Mouse (Mus musculus): ENCODE measurements around the gene Vcam1.

Gene Vcam1

DNA sequence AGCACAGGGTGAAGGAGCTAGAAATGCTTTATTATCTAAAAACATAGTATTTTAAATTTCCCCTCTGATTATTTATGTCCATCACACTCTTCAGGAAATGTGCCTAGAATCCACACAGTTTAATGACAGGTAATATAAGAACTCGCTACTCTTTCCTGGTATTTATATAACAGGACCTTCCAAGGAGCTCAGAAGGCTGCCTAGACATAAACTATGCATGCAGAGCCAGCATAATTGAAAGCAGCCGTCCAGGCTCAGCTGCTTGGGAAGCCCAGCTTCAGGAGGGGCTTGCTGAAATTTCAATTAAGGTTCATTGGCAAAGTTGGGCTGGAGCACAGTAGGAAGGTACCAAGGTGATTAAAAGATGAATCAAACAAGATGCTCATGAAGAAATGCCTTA, 2.2 kb downstream of the Vcam1 start:
- in situ Hi-C loops (cut with MboI, MseI), result no loop called here

DNA sequence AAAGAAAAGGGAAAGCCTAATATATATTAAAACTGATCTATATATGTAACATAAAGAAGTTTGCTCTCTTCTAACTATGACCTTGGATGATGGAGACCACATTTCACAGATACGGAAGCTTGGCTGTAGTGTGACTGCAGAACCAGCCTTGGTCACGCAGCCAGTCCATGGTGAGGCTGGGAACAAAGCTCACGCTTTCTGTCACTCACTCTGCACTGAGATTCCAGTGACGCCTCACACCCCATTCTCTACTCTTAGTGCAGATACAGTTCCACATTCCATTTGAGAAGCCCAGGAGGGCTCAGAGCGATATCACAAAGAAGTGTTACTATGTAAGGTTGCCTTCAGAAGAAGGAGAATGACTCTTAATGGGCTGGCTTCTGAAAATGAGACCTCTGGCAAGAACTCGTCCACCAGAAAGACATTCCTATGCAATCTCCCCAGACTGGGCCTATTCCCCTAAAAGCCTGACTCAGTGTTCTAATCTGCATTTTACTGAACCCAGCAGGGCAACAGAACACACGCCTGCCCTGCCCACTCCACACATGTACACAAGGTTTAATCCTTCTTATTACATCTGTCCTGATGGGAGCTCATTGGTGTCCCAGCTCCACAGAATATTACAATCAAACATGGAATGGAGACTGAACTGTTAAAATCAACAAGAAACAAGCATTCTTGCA, 2.8 kb downstream of the Vcam1 start:
- in situ Hi-C loops (cut with MboI, MseI), result no loop called here

DNA sequence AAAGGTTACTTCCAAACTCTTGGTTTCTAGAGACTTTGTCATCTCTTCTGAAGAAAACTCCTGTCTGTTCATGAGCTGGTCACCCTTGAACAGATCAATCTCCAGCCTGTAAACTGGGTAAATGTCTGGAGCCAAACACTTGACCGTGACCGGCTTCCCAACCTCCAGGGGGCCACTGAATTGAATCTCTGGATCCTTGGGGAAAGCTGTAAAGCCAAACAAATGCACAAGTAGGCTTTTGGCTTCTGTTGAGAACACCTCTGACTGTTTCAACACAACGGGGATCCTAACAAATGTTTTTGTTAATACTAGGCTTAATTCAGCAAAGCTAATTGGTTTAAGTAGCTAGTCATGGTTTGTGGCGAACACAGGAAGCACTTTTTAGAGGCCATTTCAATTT, 3.4 kb downstream of the Vcam1 start:
- in situ Hi-C loops (cut with MboI, MseI), result no loop called here

DNA sequence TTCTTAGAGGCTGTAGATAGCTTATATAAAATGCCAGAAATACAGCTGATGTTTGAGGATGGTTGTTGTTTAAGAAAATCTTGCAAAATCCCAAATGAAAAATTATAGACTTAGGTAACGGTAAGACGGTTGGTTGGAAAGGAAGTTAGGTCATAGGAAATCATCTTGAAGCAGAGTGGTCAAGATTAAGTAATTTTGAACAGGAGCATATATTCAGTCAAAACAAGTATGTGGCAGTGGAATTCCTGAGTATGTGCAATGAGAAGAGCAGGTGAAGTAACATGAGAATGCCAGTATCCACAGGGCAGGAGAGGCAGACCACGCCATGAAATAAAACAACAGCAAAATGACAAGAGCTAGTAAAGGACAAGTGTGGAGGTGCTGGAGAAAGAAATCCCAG, 5.7 kb downstream of the Vcam1 start:
- in situ Hi-C loops (cut with MboI, MseI), result no loop called here

DNA sequence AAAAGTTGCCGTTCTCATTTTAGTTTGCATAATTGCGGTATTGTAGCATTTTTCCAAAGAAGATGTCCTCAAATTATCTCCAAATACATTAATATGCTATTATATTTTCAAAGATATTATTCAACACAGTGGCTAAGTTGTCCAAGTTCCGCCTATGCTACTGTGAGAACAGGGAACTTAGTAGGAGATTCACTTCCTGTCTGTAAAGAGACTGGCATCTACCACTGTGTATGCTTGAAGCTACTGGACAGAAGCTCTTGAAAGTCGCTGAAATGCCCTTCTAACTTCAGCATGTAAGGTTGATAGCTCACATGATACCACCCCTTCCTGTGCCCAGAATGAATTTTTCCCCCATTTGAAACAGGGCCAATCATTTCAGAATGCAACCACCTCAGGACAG, 6.8 kb downstream of the Vcam1 start:
- in situ Hi-C loops (cut with MboI, MseI), result no loop called here

DNA sequence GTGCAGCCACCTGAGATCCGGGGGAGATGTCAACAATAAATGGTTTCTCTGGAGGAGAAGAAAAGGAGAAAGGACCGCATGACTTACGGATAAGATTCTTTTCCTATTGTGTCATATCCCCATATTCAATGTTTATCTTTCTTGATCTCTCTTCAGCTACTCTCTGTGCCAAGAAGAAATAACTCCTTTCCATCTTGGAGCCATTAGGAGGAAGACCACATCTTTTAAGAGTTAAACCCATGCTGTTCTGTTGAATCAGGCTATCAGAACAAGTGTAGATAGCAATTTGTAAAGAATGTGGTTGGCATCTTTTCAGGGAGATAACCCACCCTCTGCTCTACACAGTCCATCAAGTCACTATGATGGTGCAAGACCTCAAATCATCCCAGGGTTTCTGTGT, 8.5 kb downstream of the Vcam1 start:
- in situ Hi-C loops (cut with MboI, MseI), result no loop called here

DNA sequence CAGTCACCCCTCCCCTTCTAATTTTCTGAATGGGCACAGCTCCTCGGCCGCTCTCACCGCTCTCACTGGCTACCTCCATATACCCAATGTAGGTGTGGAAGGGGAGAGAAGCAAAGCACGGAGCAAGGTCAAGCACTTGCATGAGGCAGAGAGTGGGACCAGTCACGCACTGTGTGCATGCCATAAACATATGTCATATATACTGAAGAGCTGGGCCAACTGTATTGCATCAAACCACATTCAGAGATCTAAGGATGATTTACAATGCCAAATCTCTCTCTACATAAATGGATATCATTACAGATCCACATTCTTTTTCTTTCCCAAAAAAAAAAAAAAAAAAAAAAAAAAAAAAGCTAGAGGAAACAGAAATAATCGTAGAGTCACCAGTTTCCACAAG, 9.1 kb downstream of the Vcam1 start:
- in situ Hi-C loops (cut with MboI, MseI), result no loop called here

DNA sequence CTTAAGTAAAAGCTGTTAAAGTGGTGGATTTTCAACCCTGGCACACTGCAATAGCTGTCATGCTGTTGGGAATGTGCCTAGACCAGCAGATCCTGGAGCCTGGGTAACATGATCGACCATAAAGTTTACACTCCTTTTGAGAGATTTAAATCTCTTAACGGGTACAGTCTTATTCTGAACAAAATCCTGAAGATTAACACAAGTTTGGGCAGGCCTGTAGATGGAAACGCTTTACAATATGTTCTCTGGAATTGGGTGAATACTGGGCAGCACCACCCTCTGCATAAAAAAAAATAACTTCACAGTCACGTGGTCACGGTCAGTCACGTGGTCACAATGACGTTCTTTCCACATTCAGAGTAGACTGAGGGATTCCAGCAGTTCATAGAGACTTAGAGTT, 10.3 kb downstream of the Vcam1 start:
- in situ Hi-C loops (cut with MboI, MseI), result no loop called here

DNA sequence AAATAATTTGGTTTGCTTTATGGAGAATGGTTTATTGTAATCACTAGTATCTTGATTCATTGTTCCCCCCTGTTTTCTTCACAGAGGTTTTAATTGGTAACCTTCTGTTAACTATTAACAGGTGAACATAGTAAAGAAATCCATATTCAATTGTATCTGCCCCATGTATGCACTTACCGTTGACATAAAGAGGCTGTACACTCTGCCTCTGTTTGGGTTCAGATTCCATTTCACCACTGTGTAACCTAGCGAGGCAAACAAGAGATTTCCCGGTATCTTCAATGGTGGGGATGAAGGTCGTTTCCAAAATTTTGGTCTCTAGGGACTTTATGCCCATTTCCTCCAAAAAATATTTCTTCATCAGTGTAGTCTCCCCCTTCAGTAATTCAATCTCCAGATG, 12.4 kb downstream of the Vcam1 start:
- in situ Hi-C loops (cut with MboI, MseI), result no loop called here

DNA sequence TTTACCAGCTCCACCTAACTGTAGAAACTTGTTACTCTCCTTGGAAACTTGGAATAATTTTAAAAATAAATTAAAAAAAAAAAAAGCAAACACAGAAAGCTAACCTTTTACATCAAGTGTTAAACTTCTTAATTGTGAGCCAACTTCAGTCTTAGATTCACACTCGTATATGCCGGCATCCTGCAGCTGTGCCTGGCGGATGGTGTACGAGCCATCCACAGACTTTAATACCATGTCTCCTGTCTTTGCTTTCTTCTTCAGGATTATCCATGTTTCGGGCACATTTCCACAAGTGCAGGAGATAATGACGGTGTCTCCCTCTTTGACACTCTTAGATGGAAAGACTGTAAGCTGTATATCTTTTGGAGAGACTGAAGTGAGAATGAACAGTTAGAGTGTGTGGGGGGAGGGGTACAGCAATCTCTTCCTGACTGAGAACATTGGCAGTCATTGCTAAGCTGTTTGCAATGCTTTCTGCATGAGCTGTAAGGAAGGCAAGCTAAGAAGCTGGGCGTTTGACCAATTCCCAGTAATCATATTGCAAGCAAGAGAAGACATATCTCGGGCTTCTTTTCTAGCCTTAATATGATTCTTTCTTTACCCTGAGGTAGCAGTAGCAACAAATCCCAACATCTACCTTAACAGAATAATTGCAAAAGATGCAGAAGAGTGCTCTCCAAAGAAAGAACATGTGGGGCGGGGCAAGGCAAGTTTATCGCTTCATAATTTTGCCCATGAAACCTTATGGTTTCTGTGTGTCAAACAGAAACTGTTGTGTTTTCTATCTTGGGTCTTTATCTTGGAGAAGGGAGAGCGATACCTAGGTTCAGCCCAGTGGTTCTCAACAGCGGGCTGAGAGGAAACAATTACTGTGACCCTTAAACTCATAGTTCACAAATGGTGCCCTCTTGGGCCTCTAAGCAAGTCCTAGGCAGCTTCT, 15.0 kb downstream of the Vcam1 start:
- in situ Hi-C loops (cut with MboI, MseI), result no loop called here

DNA sequence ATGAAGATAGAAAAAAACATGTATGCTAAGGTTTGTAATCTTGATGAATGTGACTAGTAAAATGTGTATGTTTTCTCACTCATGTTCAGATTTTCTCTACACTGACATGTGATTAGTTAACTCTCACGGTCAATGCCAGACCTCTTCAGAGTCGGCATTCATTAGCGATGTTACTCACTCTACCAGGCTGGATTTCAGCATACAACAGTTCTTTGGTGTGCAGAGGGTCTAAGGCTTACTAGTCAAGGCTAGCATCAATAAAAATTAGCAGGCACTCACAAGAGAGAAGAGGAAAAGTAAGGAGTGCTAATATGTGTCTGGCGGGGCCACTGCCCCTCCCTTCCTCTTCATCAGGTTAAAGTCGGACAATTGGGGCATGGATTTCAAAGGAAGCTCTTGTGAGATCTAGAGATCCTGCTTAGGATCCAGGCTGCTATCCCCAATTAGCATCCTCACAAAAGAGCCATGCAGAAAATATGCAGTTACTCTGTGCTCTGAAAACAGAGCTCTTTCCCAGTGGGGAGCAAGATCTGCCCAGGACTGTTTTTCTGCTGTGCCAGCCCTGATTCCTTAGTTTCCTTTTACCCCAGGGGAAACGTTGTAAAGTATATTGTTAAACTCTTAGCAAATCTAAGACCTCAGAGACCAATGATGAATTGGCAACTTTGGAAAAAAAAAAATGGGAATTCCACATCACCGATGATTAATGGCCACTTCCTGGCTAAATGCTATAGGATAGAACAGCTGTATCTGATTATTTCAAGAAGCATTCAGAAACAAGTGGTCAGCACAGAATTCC, 15.8 kb downstream of the Vcam1 start:
- in situ Hi-C loops (cut with MboI, MseI), result no loop called here

DNA sequence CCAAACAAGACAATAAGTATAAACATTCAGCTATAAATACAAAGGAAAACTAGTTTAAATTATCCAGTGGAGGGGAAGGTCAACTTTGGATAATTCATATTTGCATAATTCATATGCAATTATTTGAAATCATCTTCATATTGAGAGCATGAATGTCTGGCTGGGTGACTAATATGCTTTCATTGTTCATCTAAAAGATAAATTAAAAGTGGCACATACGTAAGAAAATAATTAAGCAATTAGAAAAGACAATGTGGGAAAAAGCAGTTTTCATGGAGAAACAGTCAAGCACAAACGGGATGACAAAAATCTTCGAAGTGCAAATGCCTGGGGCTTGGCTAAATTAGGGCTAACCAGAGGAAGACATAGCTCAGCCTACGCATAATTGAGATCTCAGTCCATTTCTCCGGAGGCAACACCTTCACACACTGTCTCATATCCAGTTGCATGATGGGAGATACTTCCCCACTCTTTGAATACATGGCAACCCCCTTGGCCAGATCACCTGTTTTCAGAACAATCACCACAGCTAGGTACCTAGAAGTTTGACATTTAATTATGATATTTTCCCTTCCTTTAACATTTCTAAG, 16.6 kb downstream of the Vcam1 start:
- in situ Hi-C loops (cut with MboI, MseI), result no loop called here

DNA sequence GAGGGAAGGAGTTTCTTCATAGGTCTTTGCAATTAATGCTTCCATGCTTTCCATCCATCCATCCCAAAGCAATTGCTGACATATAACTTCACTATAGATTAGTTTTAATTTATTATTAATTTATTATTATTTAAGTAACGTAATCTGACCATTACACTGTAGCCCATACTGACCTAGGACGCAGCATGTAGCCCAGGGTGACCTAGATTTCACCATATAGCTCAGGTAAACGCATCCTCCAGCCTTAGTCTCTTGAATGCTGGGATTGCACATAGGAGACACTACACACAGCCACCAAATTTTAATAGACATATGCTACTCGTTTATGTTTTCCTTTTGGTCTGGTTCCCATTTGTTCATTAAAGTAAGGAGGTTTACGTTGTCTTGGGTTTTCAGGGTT, 23.8 kb downstream of the Vcam1 start:
- in situ Hi-C loops (cut with MboI, MseI), result no loop called here

DNA sequence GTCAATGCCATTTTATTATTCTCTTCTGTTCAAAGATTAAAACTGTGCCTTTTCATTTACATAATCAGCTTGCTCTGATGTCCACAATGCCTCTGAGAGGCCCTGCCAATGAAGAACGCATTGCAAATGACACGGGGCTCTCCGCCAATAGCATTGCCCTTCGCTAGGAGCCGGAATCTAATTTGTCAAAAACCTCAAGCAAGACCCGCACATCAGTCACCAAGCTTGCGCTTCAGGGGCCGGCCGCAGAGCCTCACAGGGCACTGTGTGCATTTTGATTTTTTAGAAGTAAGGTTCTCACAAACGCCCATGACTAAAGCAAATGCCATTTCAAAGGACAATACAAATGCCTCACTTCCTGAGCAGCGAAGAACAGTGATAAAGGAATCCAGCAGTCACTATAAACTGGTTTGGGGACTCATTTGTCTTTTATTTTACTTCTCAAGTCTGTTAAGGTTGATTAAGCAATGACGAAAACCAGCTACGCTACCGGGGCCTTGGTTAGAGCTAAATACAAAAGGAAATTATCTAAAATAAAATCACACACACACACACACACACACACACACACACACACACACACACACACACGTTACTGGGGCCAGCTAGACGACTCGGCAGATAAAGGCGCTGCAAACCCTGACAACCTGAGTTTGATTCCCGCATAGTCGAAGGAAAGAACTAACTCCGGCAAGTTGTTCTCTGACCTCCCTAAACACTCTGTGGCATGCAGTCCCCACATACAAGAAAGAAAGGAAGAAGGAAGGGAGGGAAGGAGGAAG, 24.4 kb downstream of the Vcam1 start:
- in situ Hi-C loops (cut with MboI, MseI), result no loop called here

DNA sequence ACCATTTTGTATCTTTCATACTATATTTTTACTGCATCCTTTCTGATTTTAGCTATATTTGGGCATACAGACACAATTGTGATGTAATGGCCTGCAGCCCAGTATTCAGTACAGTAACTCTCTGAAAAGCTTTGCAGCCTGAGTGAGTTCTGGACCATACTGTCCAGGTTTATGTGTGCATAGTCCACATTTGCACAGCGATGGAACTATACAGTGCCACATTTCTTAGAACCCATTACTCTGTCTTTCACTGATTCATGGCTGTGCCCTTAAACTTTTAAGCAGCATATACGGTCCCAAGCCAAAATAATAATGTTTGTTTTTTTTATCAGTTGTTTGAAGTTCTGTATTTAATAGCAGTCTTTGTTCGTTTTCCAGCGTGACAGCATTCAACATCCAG, 25.2 kb downstream of the Vcam1 start:
- in situ Hi-C loops (cut with MboI, MseI), result no loop called here

DNA sequence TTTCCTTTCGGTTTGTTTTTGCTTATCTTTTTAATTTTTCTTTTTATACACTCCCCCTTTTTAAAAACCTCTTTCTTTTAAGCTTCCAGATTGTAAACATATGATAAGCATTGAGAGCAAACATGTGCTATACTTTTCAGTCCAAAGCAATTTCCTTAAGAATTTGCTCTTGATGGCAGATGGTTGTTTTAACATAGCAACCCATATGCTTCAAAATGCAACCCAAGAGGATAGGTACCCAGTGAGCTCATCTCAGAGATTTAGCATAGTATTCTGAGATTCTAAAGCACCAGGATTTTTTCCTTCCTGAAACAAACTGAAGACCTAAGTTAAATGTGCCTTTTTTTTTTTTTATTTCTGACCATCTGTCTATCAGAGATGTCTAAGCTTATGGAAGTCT, 28.6 kb downstream of the Vcam1 start:
- in situ Hi-C loops (cut with MboI, MseI), result no loop called here

DNA sequence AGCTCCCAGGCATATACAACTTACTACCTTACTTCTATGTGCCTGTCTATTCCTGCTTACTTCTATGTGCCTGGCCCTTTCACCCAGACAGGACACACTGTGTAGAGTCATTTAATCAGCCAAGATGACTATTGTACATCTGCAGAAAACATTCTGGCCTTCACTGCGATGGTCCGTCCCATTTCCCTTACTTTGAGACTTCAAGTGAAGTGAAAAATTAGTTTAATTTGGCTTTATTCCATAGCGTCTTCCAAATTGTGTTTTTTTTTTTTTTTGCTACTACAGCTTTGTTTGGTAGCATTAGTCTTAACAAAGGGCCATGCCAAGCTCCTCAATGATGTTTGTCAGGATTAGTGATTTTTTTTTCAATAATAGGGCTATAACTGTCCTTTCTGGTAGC, 33.6 kb downstream of the Vcam1 start:
- in situ Hi-C loops (cut with MboI, MseI), result no loop called here

DNA sequence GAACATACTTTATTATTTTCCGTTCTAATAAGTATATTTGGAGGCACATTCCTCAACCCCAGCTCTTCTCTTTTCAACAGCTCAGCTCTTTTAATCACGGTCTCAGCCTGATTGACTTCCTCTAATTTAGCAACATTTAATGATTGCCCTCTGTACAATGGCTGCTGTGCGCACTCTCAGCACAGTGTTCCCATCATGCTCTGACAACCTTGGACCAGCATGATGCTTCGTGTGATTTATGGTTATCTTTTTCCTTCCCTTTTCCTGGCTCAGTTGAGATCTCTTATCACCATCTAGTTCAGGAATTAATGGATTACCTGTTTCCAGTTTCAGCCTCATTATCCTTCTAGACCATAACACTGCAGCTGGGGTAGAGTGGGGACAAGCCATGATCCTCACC, 34.2 kb downstream of the Vcam1 start:
- in situ Hi-C loops (cut with MboI, MseI), result no loop called here

DNA sequence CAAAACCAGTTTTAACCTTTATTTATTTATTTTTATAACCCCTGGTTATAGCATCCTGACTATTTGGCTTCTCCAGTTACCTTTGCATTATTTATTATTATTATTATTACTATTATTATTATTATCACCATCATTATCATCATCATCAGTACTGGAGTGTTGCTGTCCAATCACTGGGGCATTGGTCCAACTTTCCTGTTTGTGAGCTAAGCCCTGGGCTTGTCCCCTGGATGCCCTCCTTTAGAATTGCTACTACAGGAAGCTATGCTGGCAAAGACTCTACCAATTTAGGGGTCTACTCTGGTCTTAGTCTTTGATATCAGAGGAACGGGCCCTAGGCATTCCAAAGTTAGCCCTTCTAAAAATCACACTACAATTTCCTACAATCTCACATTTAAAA, 34.6 kb downstream of the Vcam1 start:
- in situ Hi-C loops (cut with MboI, MseI), result no loop called here

DNA sequence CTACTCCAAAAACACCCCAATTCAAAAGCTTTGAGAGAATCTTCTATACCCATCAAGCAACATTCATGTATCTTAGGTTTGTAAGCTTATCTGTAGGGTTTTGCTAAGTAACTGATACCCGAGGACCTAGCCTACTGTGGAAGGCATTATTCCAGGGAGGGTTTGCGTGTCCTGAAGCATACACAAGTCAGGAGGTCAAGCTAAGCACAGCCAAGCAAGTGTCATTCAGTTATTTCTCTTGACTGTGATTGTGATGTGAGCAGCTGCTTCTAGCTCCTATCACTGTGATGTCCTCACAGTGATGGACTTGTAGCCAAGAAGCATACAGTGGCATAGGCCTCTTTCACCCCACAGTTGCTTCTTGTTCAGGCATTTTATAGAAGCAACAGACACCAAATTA, 35.2 kb downstream of the Vcam1 start:
- in situ Hi-C loops (cut with MboI, MseI), result no loop called here

DNA sequence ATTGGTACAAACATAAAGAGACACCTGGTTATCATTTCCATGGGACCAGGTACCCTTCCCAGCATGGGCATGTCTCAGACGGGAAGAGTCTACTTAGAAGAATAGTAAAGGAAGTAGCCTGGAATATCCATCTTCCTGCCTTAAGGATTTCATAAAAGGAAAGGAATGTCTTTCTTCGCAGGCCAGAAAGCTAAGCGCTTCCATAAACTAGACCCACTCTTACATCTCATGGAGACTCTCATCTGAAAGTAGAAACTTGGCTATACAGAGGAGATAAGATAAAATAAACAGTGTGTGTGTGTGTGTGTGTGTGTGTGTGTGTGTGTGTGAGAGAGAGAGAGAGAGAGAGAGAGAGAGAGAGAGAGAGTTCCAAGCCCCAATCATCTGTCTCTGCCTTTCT, 36.9 kb downstream of the Vcam1 start:
- in situ Hi-C loops (cut with MboI, MseI), result no loop called here
